Mouse (Mus musculus) kidney, embryonic 15.5 days (tissue): ENCODE measurements around the gene Eif4a1. TPM values are rescaled to one million over a fixed set of nuclear protein-coding genes. Genes with fewer than 3 reads are reported as not detected.
"Not testable (repeated sequence)": the region's sequence is repeated elsewhere in the genome, so short reads cannot be mapped to it uniquely, and the experiment has no call there.

Experiments
- ATAC-seq: fragments of 200-750 bp; cut with Nextera tagmentation; replicated peaks from 2 replicates; pipeline ENCODE4 v1.8.0; 2017; ENCODE audit warnings: moderate TSS enrichment; ENCODE audit not compliant: low FRiP score
- H3K27ac ChIP-seq: fragments of 300-500 bp; sonication (generic); 2 replicates; pipeline ENCODE4 v1.5.1; 2015; ENCODE audit warnings: mild to moderate bottlenecking, inconsistent platforms
- H3K27me3 ChIP-seq: fragments of 300-500 bp; sonication (generic); 2 replicates; pipeline ENCODE4 v1.6.1; 2015; ENCODE audit warnings: inconsistent platforms
- H3K36me3 ChIP-seq: fragments of 300-500 bp; sonication (generic); 2 replicates; pipeline ENCODE4 v1.6.1; 2015; ENCODE audit warnings: inconsistent platforms
- H3K4me1 ChIP-seq: fragments of 300-500 bp; sonication (generic); 2 replicates; pipeline ENCODE4 v1.6.1; 2015; ENCODE audit warnings: inconsistent platforms
- H3K4me2 ChIP-seq: fragments of 300-500 bp; sonication (generic); 2 replicates; pipeline ENCODE4 v1.6.1; 2015; ENCODE audit warnings: moderate library complexity, mild to moderate bottlenecking, inconsistent platforms
- H3K4me3 ChIP-seq: fragments of 300-500 bp; sonication (generic); replicated peaks from 2 replicates; pipeline ENCODE4 v1.5.1; 2015; ENCODE audit warnings: mild to moderate bottlenecking, inconsistent platforms
- H3K9ac ChIP-seq: fragments of 300-500 bp; sonication (generic); 2 replicates; pipeline ENCODE4 v1.6.1; 2015; ENCODE audit warnings: mild to moderate bottlenecking, inconsistent platforms
- H3K9me3 ChIP-seq: fragments of 300-500 bp; sonication (generic); replicated peaks from 2 replicates; pipeline ENCODE4 v1.6.1; 2016; ENCODE audit warnings: inconsistent platforms
- WGBS: fragments of 180-500 bp; shearing (Covaris S2); methylation state at CpG from one replicate; pipeline ENCODE4 v1.1.7; 2015; ENCODE audit warnings: mixed read lengths; 5-methylcytosine and 5-hydroxymethylcytosine counted together
- polyA plus RNA-seq: library from polyadenylated mRNA; unstranded; fragments of >200 nt; fragmentation: Nextera tagmentation; extraction: Ambion mirVana; gene quantifications from 2 replicates; pipeline ENCODE4 v1.2.1, GENCODE M21; 2015

Gene Eif4a1
- polyA plus RNA-seq, 1 experiment from 2014 or later = 589 TPM

GRCm38 (mm10) chr11:69709554-69710446 is 37.6 kb upstream of the Eif4a1 start:
- Histone ChIP-seq H3K4me2 (no peak overlapping the region), H3K27me3 (no peaks in the 10 kb centered on the region), H3K9me3 (no peaks in the 10 kb centered on the region), H3K4me1 (peaks cover 24% of the 10 kb centered on the region), H3K9ac (no peak overlapping the region), H3K27ac (no peak overlapping the region), H3K4me3 (no peak overlapping the region), H3K36me3 (no peaks in the 10 kb centered on the region)
- no peak for ATAC-seq
- 56% methylated on average over 11 of the region's 11 CpGs for WGBS

DNA sequence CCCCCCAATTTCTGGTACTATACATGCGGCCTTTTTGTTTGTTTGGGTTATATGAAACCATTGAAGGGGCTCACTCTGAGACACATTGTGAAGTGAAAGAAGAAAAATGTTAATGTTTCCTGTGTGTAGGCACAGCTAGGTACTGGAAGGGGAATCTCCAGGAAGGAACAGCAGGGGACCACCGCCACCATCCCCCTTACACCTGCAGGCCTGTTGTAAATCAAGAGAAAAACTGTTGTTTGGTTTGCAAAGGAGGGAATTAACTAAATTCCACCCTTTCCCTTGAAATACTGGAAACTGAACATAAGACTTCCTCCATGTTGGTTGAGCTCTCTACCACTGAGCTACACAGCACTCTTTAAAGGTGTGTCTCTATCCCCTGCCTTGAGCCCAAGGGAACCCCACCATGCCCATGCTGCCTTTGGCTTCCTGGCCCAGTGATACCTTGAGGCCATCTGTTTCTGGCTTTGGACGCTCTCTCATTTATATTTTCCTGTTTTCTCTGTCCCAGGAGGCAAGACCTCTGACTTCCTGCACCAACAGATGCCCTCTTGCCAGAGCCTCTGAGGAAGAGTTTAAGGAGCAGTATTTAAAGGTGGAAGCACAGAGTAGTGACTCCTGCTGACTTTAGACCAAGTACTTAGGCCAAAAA is 36.5 kb upstream of the Eif4a1 start:
- no peak overlapping the region for H3K4me2 ChIP-seq
- H3K9me3 ChIP-seq = no peaks in the 10 kb centered on the region
- no peaks in the 10 kb centered on the region for H3K36me3 ChIP-seq
- H3K27ac ChIP-seq = no peak overlapping the region
- H3K4me1 ChIP-seq = peaks cover 21% of the 10 kb centered on the region
- no peak overlapping the region for H3K9ac ChIP-seq
- no peak for ATAC-seq
- no peak overlapping the region for H3K4me3 ChIP-seq
- WGBS = 76% methylated on average over 3 of the region's 3 CpGs
- H3K27me3 ChIP-seq = no peaks in the 10 kb centered on the region

- Histone ChIP-seq H3K27me3 (no peaks in the 10 kb centered on the region), H3K9ac (no peak overlapping the region), H3K4me1 (peaks cover 13% of the 10 kb centered on the region; the same call in 1 of the 2 replicates), H3K9me3 (no peaks in the 10 kb centered on the region), H3K36me3 (no peaks in the 10 kb centered on the region), H3K27ac (no peak overlapping the region), H3K4me2 (no peak overlapping the region), H3K4me3 (no peak overlapping the region)
- no peak for ATAC-seq
- WGBS = 88% methylated on average over 4 of the region's 4 CpGs
Observed at GRCm38 (mm10) chr11:69707873-69708381, 35.7 kb upstream of the Eif4a1 start.

DNA sequence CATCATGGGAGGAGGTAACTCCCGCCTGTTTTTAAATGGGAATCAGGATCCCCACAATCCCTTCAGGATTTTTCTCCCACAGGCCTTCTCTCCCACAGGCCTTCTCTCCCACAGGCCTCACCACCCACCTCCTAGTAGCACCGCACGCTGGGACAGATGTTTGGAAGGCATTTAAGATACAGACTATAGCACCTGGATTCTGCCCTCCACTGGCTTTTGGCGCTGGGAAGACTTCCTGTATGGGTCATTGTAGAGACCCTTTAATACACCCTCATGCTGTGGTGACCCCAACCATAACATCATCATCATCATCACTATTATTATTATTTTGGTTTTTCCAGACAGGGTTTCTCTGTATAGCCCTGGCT is 35.2 kb upstream of the Eif4a1 start:
- H3K4me1 ChIP-seq = peaks cover 11% of the 10 kb centered on the region; the same call in 1 of the 2 replicates
- H3K27ac ChIP-seq = no peak overlapping the region
- H3K9me3 ChIP-seq = no peaks in the 10 kb centered on the region
- no peaks in the 10 kb centered on the region for H3K27me3 ChIP-seq
- no peak overlapping the region for H3K4me3 ChIP-seq
- H3K4me2 ChIP-seq = no peak overlapping the region
- H3K36me3 ChIP-seq = no peaks in the 10 kb centered on the region
- WGBS = 92% methylated on average over 4 of the region's 4 CpGs
- no peak overlapping the region for H3K9ac ChIP-seq
- no peak for ATAC-seq

DNA sequence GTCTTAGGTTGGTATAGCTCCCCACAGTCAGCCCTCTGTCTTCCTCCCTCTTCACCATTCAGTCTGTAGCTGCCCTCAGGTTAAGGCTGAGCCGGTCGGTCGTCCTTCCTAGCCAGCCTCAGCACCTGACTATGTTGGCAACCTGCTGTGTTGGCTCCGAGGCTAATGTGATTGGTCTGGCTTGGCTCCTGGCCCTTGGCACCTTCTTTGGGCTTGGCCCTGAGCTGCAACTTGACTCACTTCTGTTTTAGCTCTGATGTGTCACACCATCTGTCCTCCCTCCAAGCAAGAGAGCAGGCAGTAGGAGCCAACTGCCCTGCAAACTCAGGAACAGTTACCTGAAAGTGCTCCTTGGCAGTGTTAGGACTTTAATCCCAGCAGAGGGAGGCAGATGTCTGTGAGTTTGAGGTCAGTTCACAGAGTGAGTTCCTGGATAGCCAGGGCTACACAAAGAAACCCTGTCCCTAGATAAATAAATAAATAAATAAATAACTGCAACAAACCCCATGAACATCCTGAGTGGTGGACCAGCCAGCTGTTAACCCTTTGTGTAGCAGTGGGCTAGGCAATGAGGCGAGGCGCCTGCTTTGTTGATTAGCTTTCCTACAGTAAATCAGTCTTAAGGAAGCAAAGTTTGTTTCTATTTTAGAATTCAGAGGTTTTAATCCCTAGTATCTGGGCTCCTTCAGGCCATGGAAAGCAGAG is 34.7 kb upstream of the Eif4a1 start:
- Histone ChIP-seq H3K4me2 (no peak overlapping the region), H3K27ac (no peak overlapping the region), H3K4me3 (no peak overlapping the region), H3K36me3 (no peaks in the 10 kb centered on the region), H3K9me3 (no peaks in the 10 kb centered on the region), H3K9ac (no peak overlapping the region), H3K27me3 (no peaks in the 10 kb centered on the region), H3K4me1 (peaks cover 11% of the 10 kb centered on the region; the same call in 1 of the 2 replicates)
- 57% methylated on average over 6 of the region's 6 CpGs for whole genome bisulfite sequencing
- ATAC-seq = no peak

DNA sequence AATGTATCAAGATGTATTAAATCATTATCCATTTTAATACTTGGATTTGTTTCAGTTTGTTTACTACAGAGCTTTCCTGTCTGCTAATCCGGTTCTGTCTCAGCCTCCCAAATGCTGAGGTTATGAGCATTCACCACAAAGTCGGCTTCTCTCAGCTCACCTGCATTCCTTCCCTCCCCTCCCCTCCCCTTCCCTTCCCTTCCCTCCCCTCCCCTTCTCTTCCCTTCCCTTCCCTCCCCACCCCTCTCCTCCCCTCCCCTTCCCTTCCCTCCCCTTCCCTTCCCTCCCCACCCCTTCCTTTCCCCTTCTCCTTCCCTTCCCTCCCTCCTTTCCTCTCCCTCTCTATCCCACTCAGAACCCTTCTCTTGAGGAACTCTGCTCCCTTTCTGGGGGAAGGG is 32.4 kb upstream of the Eif4a1 start:
- H3K27ac ChIP-seq = no peak overlapping the region
- no peak overlapping the region for H3K4me3 ChIP-seq
- no peaks in the 10 kb centered on the region for H3K9me3 ChIP-seq
- no peak overlapping the region for H3K4me2 ChIP-seq
- no peaks in the 10 kb centered on the region for H3K27me3 ChIP-seq
- no peak for ATAC-seq
- H3K36me3 ChIP-seq = no peaks in the 10 kb centered on the region
- H3K4me1 ChIP-seq = peaks cover 9% of the 10 kb centered on the region; the same call in 1 of the 2 replicates
- WGBS = 37% methylated on average over 2 of the region's 2 CpGs
- no peak overlapping the region for H3K9ac ChIP-seq

DNA sequence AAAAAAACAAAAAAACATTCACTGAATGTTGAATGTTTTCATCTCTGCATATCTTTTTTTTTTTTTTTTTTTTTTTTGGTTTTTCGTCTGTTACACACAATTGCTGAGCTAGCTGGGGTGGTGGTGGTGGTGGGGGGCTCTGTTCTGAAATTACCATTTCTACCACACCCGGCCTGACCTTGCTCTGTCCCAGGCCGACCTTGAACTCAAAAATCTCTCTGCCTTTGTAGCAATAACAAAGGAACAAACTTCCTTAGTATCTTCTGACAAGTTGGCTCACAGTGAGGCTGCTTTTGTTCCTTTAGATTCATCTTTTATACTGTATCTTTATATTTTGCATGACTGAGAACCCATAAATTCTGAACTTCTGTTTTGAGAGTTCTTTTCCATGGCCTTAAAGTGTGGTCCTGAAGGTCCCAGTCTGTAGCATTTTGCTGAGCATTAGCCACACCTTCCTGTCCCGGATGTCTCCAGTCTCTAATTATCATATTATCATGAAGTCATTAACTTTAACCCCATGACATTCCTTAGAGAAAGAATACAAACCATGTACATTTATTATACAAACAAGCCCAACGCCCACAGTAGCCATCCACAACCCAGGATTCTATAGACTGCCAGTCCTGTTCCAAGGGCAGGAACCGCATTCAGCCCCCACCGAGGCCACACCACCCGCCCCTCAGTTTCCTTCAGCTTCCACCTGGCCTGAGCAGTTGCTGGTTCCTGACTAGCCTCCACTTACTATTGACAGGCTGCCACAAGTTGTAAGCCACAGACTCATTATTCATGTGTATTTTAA is 31.8 kb upstream of the Eif4a1 start:
- Histone ChIP-seq H3K4me3 (no peak overlapping the region), H3K36me3 (no peaks in the 10 kb centered on the region), H3K27me3 (no peaks in the 10 kb centered on the region), H3K4me1 (peaks cover 8% of the 10 kb centered on the region; the same call in 1 of the 2 replicates), H3K9me3 (no peaks in the 10 kb centered on the region), H3K9ac (no peak overlapping the region), H3K4me2 (no peak overlapping the region), H3K27ac (no peak overlapping the region)
- no peak for ATAC-seq
- 66% methylated on average over 8 of the region's 8 CpGs for WGBS

DNA sequence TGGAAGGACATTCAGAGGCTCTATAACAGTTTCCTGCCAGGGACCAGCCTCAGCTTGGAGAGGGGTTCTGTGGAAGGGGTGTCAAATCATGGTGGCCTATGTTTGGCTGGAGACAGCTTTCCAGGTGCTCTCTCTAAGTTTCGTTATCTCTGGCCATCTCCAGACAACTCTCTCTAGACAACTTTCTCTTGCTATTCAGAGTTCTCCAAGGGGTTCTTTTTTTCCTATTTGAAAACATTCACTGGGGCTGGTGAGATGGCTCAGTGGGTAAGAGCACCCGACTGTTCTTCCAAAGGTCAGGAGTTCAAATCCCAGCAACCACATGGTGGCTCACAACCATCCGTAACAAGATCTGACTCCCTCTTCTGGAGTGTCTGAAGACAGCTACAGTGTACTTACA is 31.2 kb upstream of the Eif4a1 start:
- ATAC-seq, H3K27me3 ChIP-seq, H3K4me2 ChIP-seq, H3K27ac ChIP-seq, H3K9me3 ChIP-seq, H3K4me1 ChIP-seq, H3K36me3 ChIP-seq, H3K9ac ChIP-seq, H3K4me3 ChIP-seq: not testable (repeated sequence)
- 72% methylated on average over 3 of the region's 3 CpGs for WGBS

DNA sequence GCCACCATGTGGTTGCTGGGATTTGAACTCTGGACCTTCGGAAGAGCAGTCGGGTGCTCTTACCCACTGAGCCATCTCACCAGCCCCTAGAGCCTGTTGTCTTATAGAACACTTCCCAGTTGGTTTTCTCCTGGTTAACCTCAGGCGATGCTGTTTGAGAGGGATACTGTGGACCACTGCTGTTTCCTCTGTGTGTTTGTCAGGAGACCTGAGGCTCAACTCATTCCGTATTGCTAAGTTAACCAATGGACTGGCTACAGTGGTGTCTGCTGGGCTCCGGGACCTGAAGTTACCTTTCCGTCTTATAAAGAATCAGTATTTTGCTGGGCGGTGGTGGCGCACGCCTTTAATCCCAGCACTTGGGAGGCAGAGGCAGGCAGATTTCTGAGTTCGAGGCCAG is 30.7 kb upstream of the Eif4a1 start:
- not testable (repeated sequence) for ATAC-seq, H3K4me2 ChIP-seq, H3K27me3 ChIP-seq, H3K27ac ChIP-seq, H3K9me3 ChIP-seq, H3K4me3 ChIP-seq, H3K4me1 ChIP-seq, H3K9ac ChIP-seq, H3K36me3 ChIP-seq
- WGBS = 94% methylated on average over 10 of the region's 10 CpGs

GRCm38 (mm10) chr11:69699595-69699994 is 27.4 kb upstream of the Eif4a1 start:
- H3K36me3 ChIP-seq = no peaks in the 10 kb centered on the region
- whole genome bisulfite sequencing = 39% methylated on average over 1 of the region's 1 CpGs
- no peak for ATAC-seq
- peaks cover 18% of the 10 kb centered on the region for H3K4me1 ChIP-seq
- no peak overlapping the region for H3K9ac ChIP-seq
- H3K9me3 ChIP-seq = 0 out of 2 replicates have a peak, but pooled peaks cover 3% of the 10 kb centered on the region
- H3K27ac ChIP-seq = no peak overlapping the region
- no peak overlapping the region for H3K4me2 ChIP-seq
- no peaks in the 10 kb centered on the region for H3K27me3 ChIP-seq
- H3K4me3 ChIP-seq = no peak overlapping the region

DNA sequence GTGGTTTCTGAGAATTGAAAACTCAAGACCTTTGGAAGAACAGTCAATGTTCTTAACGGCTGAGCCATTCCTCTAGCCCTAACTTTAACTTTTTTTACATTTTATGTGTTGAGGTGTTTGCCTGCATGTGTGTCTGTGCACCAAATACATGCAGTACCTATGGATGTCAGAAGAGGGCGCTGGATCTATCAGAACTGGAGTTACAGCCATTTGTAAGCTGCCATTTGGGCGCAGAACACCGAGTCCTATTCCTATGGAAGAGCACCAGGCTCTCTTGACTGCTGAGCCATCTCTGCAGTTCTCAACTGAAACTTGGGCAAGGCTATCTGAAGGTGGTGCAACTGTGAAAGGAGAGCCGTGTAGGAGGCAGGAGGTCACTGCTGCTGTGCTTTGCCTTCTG is 26.4 kb upstream of the Eif4a1 start:
- WGBS = 77% methylated on average over 5 of the region's 5 CpGs
- Histone ChIP-seq H3K27ac (no peak overlapping the region), H3K27me3 (no peaks in the 10 kb centered on the region), H3K4me1 (peaks cover 18% of the 10 kb centered on the region), H3K36me3 (no peaks in the 10 kb centered on the region), H3K9ac (no peak overlapping the region), H3K4me3 (no peak overlapping the region), H3K9me3 (0 out of 2 replicates have a peak, but pooled peaks cover 3% of the 10 kb centered on the region), H3K4me2 (no peak overlapping the region)
- no peak for ATAC-seq
